Mouse (Mus musculus) T-cell, adult 2 months (primary cell): ENCODE results near the gene Gnaz.

Experiments
- DNase-seq: peaks from one replicate; pipeline ENCODE4 v3.0.0; 2022; ENCODE audit warnings: low spot score

Gnaz gene

GRCm38 (mm10) chr10:75062621-75063020, 95.6 kb downstream of the Gnaz start:
- no peak for DNase-seq

GRCm38 (mm10) chr10:75063301-75063965, 96.5 kb downstream of the Gnaz start:
- no peak for DNase-seq

- no peak for DNase-seq
Measured at GRCm38 (mm10) chr10:75065691-75066090, 98.7 kb downstream of the Gnaz start.
